Mouse (Mus musculus) T-helper 17 cell (primary cell): ENCODE data around the gene Tdrd3.

ENCODE experiments used
- in situ Hi-C, 2 experiments: fragments of 300-600 bp; cut with MboI, MseI; formaldehyde crosslinking; loops; 1 replicate in 1 of 2; 2 replicates in 1 of 2; pipeline ENCODE4 v1.15.1; 2025; ENCODE audit warnings: high pct_unique_total_duplicates in 2 of 2

Tdrd3 gene

DNA sequence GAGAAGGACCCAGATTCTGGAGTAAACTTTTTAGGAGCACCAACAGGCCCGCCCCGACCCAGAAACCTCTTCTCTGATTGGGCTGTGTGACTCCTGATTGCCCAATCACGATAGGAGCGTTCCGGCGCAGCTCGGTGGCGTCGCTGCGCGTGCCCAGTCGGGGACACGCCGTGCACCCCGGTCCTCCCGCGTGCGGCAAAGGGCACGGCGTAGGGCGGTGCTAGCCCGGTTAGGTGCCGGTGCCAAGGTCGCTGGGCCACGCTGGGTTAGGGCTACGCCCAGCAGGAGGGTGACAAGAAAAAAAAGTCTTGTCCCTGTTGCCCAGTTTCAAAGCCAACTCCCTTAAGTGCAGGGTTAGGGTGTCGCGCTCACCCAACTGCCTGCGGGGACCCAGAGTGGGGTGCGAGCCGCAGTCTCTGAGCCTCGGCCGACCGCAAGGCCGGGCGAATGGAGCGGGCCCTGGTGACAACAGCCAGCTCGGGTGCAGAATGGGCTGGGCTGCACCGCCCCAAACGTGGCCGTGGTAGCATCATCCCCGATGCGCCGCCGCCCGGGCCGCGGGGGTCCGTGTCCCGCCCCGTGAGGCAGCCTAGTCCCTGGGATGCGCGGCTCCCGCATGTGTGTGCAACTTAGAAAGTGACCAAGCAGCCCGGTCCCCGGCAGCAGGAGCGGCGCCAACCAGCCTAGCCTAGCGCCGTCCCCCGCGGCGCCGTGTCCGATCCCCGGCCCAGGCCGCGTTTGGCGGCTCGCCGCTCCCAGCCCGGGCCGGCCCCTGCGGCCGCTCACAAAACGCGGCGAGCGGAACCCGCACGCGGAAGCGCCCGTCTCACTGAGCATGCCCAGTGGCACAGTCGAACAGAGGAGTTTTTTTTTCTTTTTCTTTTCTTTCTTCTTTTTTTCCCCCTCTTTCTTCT, at the start of gene Tdrd3:
TSS of gene Tdrd3 (plus strand) at position 832 of the 914 bp plus-strand sequence.
- in situ Hi-C loops = loop anchor here in 1 of 2 experiments (10.0 kb wide), 1 partner anchor 271 kb away; the partner anchor contains the start of gene Diaph3

DNA sequence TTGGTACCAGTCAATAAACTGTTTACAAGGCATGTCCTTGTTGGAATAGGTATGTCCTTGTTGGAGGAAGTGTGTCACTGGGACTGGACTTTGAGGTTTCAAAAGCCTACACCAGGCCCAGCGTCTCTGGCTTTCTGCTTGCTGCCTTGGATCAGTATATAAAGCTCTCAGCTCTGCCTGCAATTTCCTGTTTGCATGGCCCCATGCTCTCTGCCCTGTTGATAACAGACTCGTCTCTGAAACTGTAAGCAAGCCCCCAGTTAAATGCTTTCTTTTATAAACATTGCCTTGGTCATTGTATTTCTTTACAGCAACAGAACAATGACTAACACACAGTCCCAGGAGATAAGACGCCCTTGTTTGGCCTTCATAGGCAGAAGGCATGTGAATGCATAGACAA, 49.3 kb upstream of the Tdrd3 start:
- in situ Hi-C loops = no loop called here

DNA sequence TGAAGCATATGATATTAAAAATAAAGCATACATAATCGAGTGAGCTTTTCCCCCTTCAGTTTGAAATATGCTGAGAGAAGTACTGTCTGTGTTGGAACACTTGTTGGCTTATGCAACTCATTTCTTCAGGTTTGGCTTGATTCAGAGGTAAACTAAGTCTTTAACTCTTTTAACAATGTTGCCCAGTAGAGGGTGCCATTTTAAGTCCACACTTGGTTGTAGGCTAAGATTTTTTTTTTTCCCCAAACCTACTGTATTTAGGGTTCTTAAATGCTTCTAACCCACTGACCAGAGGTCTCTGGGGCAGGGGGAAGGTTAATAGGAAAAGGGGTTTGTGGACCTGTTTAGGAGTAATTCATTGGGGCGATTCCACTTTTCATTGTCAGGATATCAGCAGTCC, 33.4 kb upstream of the Tdrd3 start:
- in situ Hi-C loops = no loop called here

DNA sequence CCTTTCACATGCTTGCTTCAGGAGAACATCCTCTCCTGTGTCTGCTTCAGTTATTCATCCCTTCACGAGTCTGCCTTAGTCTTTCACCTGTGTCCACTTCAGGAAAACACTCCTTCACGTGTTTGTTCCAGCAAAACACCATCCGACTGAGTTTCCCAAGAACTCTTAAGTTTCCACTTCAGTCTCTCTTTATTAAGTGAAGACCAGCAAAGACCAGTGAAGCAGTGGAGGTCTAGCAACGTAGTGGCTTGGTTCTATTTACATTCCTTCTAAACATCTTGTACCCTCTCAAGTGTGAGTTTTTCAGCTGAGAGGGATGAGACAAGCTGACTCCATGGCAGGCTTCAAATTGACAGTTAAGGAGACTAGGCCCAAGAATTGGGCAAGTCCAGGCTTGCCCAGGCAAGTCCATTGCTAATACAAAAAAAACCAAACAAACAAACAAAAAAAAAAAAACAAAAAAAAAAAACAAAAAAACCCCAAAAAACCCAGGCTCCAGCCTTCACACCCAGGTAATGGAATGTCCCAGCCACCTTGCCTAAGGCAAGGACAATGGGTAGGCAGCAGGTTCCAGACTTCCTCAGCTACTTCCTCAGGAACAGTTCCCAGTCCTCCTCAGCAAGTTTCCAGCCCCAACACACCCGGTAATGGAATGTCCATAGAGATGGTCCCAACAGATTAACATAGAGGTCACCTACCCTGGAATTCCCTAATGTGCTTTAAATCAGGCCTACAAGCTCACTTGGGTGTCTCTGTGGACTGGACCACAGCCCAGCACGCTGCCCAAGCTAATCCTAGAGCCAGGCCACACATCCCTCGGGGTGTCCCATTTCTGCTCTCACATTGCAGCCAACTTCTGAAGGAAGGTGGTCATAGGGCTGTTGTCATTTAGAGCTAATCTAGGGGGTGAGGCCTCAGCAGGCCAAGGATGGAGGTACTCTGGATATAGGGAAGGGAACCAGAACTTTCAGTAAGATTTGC, 31.9 kb upstream of the Tdrd3 start:
- in situ Hi-C loops = no loop called here

DNA sequence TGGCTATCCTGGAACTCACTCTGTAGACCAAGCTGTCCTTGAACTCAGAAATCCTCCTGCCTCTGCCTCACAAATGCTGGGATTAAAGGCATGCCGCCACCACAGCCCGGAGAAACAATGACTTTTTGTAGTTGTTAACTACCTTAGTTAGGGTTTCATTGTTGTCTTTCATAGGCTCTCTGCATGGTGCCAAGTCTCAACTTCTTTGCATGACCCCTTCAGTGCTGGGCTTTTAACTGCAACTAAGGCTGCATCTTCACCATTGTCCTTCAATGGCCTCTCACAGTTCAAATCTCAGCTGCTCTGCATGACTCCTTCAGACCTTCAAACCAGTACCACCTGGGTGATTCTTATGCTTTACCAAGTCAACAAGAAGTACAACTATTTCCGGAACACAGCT, 23.3 kb upstream of the Tdrd3 start:
- in situ Hi-C loops = no loop called here

DNA sequence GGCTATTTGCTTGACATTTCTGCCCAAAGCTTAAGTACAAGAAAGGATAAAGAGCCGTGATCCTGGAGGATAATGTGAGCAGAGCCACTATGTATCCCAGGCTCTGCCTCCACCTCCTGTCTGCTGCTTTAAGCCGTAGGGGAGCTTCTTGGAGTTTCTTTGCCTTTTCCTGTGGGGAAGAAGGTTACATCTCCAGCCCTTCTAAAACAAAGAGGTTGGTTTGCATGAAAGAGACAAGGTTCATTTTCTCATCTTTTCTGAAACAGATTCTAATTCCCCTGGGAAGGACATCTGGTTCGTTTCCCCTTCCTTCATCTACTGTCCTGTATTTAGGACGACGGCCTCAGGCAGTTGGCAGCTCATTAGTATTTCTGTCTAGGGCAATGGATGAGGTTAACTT, 19.8 kb upstream of the Tdrd3 start:
- in situ Hi-C loops = no loop called here

DNA sequence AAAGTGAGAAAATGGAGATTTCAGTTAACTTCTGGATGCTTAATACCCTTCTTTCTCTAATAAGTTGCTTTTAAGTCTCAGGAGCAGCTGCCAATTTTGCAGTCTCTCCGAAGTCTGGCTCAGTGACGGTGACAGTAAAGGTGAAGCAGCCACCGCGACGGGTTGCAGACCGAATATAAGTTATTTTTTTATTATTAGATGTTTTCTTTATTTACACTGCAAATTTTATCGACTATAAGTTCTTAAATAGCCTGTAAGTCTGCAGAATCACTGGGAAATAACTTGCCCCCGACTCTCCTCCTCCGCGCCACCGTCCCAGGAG, 992 bp upstream of the Tdrd3 start:
- in situ Hi-C loops = loop anchor here in 1 of 2 experiments (10.0 kb wide), 1 partner anchor 271 kb away; the partner anchor contains the start of gene Diaph3

DNA sequence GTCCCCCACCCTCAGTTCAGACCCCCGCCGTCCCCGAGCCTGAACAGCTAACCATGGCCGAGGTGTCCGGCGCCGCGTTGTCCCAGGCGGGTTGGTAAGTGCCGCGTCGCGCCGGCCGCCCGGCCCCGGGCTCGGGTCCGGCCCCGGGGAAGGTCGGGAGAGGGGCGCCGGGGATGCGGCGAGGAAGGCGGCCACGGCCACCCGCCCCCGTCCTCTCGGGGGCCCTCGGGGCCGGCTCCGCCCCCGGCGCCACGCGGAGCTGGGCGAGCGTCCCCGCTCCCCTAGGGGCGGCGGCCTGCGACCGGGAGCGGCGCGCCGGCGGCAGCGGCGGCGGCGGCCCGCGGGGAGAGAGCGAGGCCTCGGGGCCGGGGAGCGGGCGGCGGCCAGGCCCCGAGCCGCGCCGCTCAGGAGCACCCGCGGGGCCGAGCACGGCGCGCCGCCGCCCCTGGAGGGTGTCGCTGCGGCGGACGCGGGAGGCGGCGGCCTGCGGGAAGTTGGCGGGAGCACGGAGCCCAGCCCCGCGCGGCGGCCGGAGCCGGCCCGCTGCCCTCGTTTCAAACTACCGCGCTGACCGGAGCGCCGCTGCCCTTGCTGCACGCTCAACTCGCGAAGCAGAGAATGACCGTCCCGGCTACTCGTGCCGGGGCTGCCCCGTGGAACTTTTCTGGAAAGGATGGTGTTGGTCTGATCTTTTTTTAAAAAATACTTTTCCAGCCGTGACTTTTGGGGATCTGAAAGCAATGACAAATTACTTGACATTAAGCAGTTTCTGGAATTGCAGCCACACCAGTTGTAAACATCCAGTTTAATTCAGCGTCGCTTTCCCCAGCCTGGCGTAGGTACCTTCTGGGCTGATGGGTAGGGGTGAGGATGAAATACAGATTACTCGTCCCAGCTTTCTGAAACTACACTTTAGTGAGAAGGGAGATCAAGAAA, 584 bp downstream of the Tdrd3 start:
- in situ Hi-C loops = loop anchor here in 1 of 2 experiments (10.0 kb wide), 1 partner anchor 272 kb away; the partner anchor contains the start of gene Diaph3

DNA sequence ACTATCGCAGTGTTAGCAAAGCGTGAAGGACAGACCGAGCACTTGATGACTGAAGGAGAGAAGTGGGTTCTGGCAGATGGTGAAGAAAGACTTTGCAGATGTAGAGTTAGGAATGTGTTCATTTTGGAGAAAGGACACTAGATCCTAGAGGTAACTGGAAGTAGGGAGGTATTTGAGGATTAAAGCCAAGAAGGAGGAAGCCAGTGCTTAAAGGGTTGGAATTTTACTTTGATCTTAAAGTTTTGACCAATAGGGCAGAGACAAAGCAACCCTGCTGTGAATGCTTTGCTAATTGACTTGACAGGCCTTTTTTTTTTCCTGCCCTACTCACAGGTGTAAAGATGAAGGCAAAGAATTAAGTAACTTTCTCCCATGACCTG, 1.2 kb downstream of the Tdrd3 start:
- in situ Hi-C loops = loop anchor here in 1 of 2 experiments (10.0 kb wide), 1 partner anchor 273 kb away; the partner anchor contains the start of gene Diaph3

DNA sequence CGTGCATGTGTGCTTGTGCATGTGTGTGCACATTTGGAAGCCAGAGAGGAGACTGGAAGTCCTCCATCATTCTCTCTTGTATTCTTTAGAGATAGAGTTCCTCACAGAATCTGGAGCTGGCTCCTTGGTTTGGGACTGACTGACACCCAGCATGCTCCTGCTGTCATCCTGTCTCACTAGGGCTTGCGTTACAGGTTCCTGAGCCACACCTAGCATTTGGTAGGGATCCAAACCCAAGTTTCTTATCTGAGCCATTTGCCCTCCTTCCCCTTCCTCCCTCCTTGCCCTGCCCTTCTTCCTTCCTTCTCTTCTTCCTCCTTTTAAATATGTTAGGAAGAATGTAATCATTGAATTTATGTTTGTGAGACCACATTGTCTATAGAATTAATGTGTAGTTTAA, 3.3 kb downstream of the Tdrd3 start:
- in situ Hi-C loops = loop anchor here in 1 of 2 experiments (10.0 kb wide), 1 partner anchor 275 kb away; the partner anchor contains the start of gene Diaph3

DNA sequence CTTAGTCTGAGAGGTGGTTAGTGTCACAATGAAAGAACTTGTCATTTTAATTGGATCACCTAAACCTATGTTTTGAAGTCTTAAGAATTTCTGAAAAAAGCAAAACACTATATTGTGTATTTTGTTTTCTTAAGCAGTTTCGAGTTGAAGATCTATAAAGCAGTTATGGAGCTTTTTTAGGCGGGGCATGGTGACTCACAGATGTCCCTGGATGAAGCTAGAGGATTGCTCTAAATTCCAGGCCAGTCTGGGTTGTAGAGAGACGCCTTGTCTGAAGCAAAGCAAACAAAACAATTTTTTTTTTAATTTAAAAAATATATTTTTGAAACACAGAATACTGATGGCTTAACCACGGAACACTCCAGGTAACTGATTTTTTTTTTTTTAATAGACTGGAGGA, 4.1 kb downstream of the Tdrd3 start:
- in situ Hi-C loops = no loop called here

DNA sequence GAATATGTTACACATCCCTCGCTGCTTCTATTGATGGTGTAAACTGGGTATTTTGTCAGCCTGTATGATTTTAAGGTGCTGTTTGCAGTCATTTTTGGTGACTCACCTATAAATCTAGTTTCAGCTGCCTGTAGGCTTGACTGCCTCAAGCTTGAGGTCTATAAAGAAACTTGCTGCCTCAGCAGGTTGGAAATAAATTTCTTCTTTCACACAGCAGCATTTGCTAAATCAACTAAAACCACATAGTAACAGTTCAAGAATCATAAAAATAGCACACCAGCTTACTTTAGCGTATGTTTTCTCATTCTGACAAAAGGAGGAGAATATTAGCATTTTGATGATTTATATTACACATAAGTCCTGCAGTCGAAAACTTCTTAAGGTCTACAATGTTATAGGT, 6.0 kb downstream of the Tdrd3 start:
- in situ Hi-C loops = no loop called here

DNA sequence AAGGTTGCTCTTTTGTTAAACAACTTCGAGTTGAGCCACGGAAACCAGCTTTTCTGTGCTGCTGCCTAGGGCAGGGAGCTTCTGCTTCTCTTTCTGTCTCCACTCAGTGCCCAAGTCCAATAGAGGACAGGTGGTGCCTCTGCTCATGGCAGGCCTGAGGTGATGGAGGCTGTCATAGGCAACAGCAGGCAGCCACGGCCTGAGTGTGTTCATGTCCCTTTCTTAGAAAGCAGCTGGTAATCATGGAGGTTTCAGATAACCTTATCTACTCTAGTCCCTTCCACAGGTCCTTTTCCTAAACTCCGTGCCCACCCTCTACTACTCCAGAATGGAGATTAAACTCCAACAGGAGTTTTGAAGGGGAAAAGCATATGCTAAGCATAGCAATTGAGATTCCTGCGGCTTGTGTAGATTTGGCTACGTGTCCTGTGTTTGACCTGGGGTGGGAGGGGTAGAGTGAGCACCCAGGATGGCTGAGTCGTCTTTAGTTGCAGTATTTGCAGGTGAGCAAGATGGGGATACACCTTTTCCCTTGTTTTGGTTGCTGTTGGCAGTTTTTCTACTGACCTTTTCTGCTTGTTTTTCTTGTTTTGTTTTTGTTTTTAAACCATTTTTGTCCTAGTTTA, 10.0 kb downstream of the Tdrd3 start:
- in situ Hi-C loops = no loop called here

DNA sequence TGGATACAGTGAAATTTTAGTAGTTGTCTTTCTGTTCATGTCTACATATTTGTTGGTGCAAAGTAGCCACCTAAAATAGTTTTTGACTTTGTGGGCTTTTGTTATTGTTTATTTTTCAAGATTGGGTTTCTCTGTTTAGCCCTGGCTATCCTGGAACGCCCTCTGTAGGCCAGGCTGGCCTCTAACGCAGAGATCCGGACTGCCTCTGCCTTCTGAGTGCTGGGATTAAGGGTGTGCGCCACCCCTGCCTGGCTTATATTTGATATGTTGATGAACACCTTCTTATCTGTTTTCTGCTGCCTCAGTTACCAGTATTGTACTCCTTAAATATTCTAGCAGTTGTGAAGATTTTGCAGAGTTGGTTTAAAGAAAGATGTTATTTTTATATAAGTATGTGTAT, 10.6 kb downstream of the Tdrd3 start:
- in situ Hi-C loops = no loop called here

DNA sequence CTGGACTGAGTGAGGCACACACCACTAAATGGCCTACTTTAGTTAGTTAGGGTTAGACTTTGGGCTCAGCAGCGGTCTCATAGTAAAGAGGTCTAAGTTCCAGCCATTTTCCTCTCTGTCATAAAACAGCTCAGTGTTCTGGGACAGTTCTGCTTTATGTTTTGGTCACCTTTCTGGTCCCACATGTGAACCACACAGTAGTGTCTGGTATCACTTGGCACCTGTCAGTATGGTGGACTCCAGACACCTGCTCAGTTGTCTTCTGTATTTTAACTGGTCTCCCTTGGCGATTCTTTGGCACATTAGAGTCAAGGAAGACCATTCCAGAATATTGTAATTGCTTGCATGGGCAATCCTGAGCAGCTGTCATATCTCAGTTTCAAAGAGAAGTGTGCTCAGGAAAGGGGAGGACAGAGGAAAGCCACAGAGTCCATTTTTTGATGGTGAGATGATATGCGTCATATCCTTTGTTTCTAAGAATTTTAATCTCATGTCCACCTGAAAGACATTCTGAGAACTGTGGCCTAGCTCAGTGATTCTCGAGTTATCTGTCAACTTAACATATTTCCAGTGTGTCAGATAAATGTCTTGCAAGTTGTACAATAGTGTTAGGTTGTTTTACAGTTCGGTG, 11.3 kb downstream of the Tdrd3 start:
- in situ Hi-C loops = no loop called here

DNA sequence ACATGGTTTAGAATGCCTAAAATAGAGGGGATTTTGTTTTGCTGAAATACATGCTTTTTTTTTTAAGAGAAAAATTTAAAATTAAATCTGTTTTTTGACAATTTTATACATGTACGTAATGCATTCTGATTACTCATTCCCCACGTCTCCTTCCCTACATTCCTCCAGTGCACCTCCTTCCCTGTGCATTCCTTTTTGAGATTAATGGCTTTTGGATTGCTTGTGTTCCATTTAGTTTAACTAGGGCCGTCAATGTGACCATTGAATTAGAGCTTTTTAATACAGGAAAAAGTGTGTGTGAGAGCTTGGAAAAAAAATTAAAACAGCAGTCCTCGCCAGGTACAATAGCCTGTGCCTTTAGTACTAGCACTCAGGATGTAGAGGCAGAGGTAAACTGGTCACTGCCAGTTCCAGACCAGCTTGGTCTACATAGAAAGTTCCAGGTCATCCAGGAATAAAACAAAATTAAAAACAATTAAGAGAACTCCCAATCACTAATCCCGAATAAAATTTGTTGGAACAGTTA, 17.0 kb downstream of the Tdrd3 start:
- in situ Hi-C loops = no loop called here

DNA sequence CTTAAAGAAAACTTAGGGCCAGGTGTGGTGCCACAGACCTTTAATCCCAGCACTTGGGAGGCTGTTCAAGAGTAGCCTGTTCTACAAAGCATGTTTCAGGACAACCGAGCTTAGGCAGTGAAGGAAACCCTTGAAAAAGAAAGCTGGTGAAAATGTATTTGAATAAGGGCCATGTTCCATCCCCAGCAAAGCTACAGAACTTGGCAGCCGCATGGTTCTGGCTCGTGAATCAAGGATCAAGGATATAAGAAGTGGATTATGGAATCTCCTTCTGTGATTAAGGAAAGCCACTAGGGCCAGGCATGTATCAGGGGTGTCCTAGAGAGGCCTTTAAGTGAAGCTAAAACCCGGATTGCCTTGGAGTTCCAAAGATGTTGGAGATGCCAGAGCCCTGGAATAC, 18.9 kb downstream of the Tdrd3 start:
- in situ Hi-C loops = no loop called here

DNA sequence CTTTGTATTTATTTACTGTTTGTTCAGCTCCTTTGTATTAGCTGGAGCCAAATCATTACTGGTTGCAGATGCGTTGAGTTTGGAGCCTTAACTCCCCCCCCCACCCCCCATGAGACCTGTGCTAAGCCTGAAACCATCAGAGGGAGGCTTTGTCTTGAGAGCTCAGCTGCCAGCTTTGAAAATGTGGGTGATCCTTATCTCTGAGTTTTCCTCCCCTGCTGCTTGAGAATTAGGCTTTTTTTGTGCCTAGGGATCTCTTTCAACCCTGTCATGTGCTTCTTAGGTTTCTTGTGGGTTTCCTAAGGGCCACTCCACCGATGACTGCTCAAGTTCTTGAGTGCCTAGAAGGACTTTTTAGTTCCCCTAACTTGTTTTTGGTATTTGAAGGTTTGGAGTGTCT, 23.3 kb downstream of the Tdrd3 start:
- in situ Hi-C loops = no loop called here

DNA sequence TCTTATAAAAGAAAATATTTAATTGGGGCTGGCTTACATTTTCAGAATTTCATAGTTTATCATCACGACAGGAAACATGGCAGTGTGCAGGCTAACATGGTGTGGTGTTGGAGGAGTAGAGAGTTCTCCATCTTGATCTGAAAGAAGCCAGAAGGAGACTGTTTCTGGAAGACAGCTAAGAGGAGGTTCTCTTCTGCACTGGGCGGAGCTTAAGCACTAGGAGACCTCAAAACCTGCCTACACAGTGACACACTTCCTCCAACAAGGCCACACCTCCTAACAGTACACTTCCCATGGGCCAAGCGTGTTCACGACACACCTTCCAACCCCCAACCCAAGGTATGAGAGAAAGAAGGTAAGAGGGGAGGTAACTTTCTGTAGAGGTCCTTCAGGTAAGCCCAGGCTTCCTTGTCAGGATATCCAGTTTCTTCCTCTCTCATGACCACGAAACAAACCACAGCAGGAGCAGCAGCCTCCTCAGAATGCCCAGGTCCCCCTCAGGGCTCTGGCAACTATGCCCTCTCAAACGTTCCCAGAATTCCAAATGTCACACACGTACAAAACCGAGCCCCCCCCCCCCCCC, 30.0 kb downstream of the Tdrd3 start:
- in situ Hi-C loops = no loop called here
